Mouse (Mus musculus) gastrocnemius, postnatal 36 days (tissue): ENCODE results near the gene Praf2. TPM values are rescaled to one million over a fixed set of nuclear protein-coding genes. Genes with fewer than 3 reads are reported as not detected.
A peak's percentile ranks its signal among the peaks of the same experiment; 100 is the strongest.

ENCODE experiments used
- DNase-seq, 2 experiments: peaks; one replicate each; pipeline ENCODE4 v3.0.0; 2022
- intact Hi-C: fragments of 180-260 bp; cut with DNase I; formaldehyde crosslinking; loops from one replicate; pipeline ENCODE4 v1.15.1; 2025
- total RNA-seq, 2 experiments: library from RNA; stranded (reverse); gene quantifications; 2 replicates each; pipeline ENCODE4 v1.2.3; 2021

Gene Praf2
- total RNA-seq, 2 experiments from 2014 or later, result 3.8 to 4.9 TPM

DNA sequence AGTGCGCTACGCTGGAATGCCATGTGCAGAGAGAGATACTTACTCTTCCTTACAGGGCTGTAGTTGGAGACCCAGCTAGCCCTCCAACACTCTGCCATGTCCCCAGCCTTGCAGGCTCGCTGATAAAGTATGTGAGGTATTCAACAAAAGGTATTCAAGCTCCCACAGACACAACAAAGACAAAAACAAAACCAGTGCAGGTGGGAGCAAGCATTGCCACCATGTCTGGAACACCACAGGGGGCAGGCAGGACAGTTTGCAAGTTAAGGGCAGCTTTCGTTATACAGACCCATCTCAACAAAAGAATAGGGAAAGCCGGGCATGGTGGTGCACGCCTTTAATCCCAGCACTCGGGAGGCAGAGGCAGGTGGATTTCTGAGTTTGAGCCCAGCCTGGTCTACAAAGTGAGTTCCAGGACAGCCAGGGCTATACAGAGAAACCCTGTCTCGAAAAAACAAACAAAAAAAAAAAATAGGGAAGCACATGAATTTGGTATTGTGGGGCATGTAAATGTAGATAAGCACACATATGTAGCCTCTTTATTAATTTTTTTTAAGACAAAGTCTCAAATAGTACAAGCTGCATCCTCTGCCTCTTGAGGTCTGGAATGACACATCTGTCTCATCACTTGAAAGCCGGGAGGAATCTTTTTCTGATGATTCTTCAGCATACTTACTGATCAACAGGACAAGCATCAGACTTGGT, 47.4 kb downstream of the Praf2 start:
- intact Hi-C loops, result no loop called here
- no peak for DNase-seq

DNA sequence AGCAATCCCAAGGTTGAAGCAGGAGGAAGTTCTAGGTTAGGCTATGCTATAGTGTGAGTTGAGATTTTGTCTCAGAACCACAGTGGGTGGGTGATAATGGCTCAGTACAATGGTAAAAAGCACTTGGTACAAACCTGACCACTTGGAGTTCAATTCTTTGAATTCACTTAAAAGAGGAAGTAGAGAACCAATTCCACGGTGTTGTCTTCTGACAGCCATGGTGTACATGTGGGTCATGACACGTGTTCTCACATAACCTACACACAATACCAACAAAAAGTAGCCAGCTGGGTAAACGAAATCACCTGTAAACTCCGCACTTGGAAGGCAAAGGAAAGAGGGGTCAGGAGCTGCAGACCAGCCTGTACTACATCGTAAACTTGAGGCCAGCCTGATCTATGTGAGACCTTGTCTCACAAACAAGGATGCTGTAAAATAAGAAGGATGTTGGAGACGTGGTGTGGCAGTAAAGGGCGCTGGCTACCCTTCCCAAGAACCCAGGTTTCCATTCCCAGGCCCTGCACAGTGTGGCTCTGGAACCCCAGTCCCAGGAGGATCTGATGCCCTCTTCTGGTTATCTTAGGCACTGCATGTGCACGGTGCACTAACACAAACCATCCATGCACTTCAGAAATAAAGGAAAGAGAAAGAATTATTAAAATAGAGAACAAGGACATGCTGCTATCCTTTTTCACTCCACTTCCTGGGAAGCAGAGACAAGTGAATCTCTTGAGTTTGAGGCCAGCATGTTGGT, 48.3 kb downstream of the Praf2 start:
- DNase-seq, result peak in 1 of 2 experiments; percentile 45
- intact Hi-C loops, result no loop called here

DNA sequence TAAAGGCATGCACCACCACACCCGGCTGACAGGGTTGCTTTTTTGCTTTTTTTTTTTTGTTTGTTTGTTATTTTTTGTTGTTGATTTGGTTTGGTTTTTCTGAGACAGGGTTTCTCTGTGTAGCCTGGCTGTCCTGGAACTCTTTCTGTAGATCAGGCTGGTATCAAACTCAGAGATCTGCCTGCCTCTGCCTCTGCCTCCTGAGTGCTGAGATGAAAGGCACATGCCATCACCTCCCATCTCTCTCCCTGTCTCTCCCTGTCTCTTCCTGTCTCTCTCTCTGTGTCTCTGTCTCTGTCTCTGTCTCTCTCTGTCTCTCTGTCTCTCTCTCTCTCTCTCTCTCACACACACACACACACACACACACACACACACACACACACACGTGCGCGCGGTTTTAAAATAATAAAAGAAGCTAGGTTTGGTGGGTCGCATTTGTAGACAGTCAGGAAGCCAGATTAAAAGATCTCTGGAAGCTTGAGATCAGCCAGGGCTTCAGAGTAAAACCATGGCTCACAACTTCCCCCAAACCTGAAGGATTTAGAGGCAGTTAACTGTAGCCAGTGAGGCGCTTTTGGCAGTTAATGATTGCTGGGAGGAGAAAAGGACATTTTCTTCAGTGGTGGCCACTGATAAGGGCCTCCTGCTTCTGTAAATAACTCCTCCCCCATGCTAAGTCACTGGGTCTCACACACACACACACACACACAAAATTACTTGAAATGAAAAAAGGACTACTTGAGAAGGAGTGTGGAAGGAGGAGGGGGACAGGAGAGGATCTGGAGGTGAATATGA, 50.4 kb downstream of the Praf2 start:
- DNase-seq, result no peak
- intact Hi-C loops, result no loop called here

DNA sequence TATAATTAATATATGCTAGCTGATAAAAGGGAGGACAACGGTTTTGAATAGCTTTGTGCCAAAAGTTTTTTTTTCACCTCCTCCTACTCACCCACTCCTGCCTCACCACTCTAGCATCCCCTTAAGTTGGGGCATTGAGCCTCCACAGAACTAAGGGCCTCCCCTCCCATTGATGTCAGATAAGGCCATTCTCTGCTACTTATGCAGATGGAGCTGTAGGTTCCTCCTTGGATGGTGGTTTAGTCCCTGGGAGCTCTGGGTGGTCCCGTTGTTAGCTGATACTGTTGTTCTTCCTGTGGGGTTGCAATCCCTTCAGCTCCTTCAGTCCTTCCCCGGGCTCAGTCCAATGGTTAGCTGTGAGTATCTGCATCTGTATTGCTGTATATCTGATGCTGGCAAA, 51.1 kb downstream of the Praf2 start:
- intact Hi-C loops, result no loop called here
- DNase-seq, result no peak

Other genes with a start within 250 kb of the Praf2 start
- under 1 TPM in 1 of 2 experiments, not detected in 1; 0.18 TPM for gene Foxp3, start 154.8 kb upstream of the Praf2 start, total RNA-seq
- 1 to 10 TPM; 2.0 TPM for gene Ppp1r3f, start 154.2 kb upstream of the Praf2 start, total RNA-seq
- 10 to 100 TPM in 1 of 2 experiments, 1 to 10 TPM in 1; 9.8 to 11.5 TPM for gene Ccdc22, start 122.9 kb upstream of the Praf2 start, total RNA-seq
- not detected for gene Cacna1f, start 121.4 kb upstream of the Praf2 start, total RNA-seq
- 1 to 10 TPM; 1.1 TPM for gene Syp, start 90.0 kb upstream of the Praf2 start, total RNA-seq
- 10 to 100 TPM; 23.1 to 24.9 TPM for gene Prickle3, start 71.2 kb upstream of the Praf2 start, total RNA-seq
- gene Plp2, start 57.0 kb upstream of the Praf2 start, total RNA-seq, result 10 to 100 TPM; 28.0 to 43.2 TPM
- 10 to 100 TPM; 18.8 to 20.6 TPM for gene Magix, start 47.2 kb upstream of the Praf2 start, total RNA-seq
- 10 to 100 TPM; 11.2 to 12.9 TPM for gene Gpkow, start 31.3 kb upstream of the Praf2 start, total RNA-seq
- 10 to 100 TPM; 27.2 to 32.0 TPM for gene Wdr45, start 14.1 kb upstream of the Praf2 start, total RNA-seq
- not detected for gene Gm45208, start 6.2 kb upstream of the Praf2 start, total RNA-seq
- 1 to 10 TPM in 1 of 2 experiments, under 1 TPM in 1; 0.81 to 1.2 TPM for gene Ccdc120, start 22.5 kb downstream of the Praf2 start, total RNA-seq
- 1 to 10 TPM; 8.0 to 8.1 TPM for gene Tfe3, start 34.1 kb downstream of the Praf2 start, total RNA-seq
- 10 to 100 TPM; 17.3 to 19.2 TPM for gene Gripap1, start 61.3 kb downstream of the Praf2 start, total RNA-seq
- gene Kcnd1, start 93.8 kb downstream of the Praf2 start, total RNA-seq, result under 1 TPM; 0.15 to 0.20 TPM
- 10 to 100 TPM; 14.6 to 16.6 TPM for gene Otud5, start 112.9 kb downstream of the Praf2 start, total RNA-seq
- 1 to 10 TPM in 1 of 2 experiments, under 1 TPM in 1; 0.99 to 1.8 TPM for gene Pim2, start 149.8 kb downstream of the Praf2 start, total RNA-seq
- 1 to 10 TPM; 8.4 to 8.8 TPM for gene Slc35a2, start 155.6 kb downstream of the Praf2 start, total RNA-seq
- gene Pqbp1, start 170.8 kb downstream of the Praf2 start, total RNA-seq, result 10 to 100 TPM; 21.2 to 22.0 TPM
- gene Timm17b, start 170.9 kb downstream of the Praf2 start, total RNA-seq, result 10 to 100 TPM; 35.3 to 39.1 TPM
- gene Gm10491, start 179.4 kb downstream of the Praf2 start, total RNA-seq, result not detected
- gene Gm10490, start 181.1 kb downstream of the Praf2 start, total RNA-seq, result not detected
- gene Pcsk1n, start 191.4 kb downstream of the Praf2 start, total RNA-seq, result not detected
- gene Eras, start 200.2 kb downstream of the Praf2 start, total RNA-seq, result not detected
- gene Hdac6, start 219.4 kb downstream of the Praf2 start, total RNA-seq, result 1 to 10 TPM; 4.3 to 4.9 TPM
- not detected for gene Gata1, start 249.6 kb downstream of the Praf2 start, total RNA-seq